In genomic region chr16:73864625-73865024, GRCm38 (mm10) we compare ENCODE assay signal across 18 mouse cellular contexts.
DNase-seq lines count a peak whose midpoint lies in the region; ATAC-seq and TF ChIP-seq lines count a peak whose summit lies in the region.
"Had no signal": no experiment of that assay in that cellular context is flagged by ENCODE, and none has a peak within 500 bp of the region (broad histone marks: within the 10 kb centered on the region; RNA-seq: fewer than 3 reads in every experiment).

No protein-coding gene starts in this region.

- WGBS in heart, embryonic 11.5 days (ENCODE audit: insufficient replicate concordance) = 17% methylated on average over 9 of the region's 9 CpGs
- 35% methylated on average over 9 of the region's 9 CpGs for whole genome bisulfite sequencing in midbrain, embryonic 12.5 days
- 40% methylated on average over 9 of the region's 9 CpGs for WGBS in midbrain, embryonic 11.5 days
- WGBS in forebrain, postnatal 0 days = 14% methylated on average over 9 of the region's 9 CpGs
- 23% methylated on average over 9 of the region's 9 CpGs for WGBS in neural tube, embryonic 13.5 days

- H3K27me3 ChIP-seq in heart, embryonic 11.5 days (ENCODE audit: control insufficient read depth, insufficient read depth, low read length) = no peaks in the 10 kb centered on the region
- no peaks in the 10 kb centered on the region for H3K27me3 ChIP-seq in midbrain, embryonic 12.5 days
- no peaks in the 10 kb centered on the region for H3K27me3 ChIP-seq in midbrain, embryonic 11.5 days (ENCODE audit: control insufficient read depth, insufficient read depth, low read length)
- H3K27me3 ChIP-seq in forebrain, postnatal 0 days (ENCODE audit: insufficient read depth, low read length) = no peaks in the 10 kb centered on the region
- H3K27me3 ChIP-seq in neural tube, embryonic 13.5 days = no peaks in the 10 kb centered on the region
- H3K27me3 ChIP-seq: heart, embryonic 15.5 days; limb, embryonic 15.5 days had no signal

- H3K4me1 ChIP-seq in heart, embryonic 11.5 days (ENCODE audit: control insufficient read depth, insufficient read depth, low read length) = peaks cover 9% of the 10 kb centered on the region; the same call in 1 of the 2 replicates
- peaks cover 17% of the 10 kb centered on the region; the same call in 1 of the 2 replicates for H3K4me1 ChIP-seq in midbrain, embryonic 12.5 days
- H3K4me1 ChIP-seq in midbrain, embryonic 11.5 days (ENCODE audit: control insufficient read depth, insufficient read depth, low read length) = 0 out of 2 replicates have a peak, but pooled peaks cover 3% of the 10 kb centered on the region
- no peaks in the 10 kb centered on the region; the same call in 1 of the 2 replicates for H3K4me1 ChIP-seq in forebrain, postnatal 0 days (ENCODE audit: insufficient read depth)
- H3K4me1 ChIP-seq in neural tube, embryonic 13.5 days (replicated peaks) = peaks cover 25% of the 10 kb centered on the region
- H3K4me1 ChIP-seq: limb, embryonic 15.5 days had no signal

- H3K9ac ChIP-seq in heart, embryonic 11.5 days (ENCODE audit: low read depth, low read length) = no peak overlapping the region
- no peak overlapping the region for H3K9ac ChIP-seq in midbrain, embryonic 12.5 days (replicated peaks)
- H3K9ac ChIP-seq in midbrain, embryonic 11.5 days (ENCODE audit: low read length) = no peak overlapping the region
- no peak overlapping the region for H3K9ac ChIP-seq in forebrain, postnatal 0 days
- no peak overlapping the region for H3K9ac ChIP-seq in neural tube, embryonic 13.5 days
- H3K9ac ChIP-seq: heart, embryonic 15.5 days; limb, embryonic 15.5 days had no signal

- TF ChIP-seq CTCF in forebrain, postnatal 0 days (IDR thresholded peaks at IDR 0.05; ENCODE audit: low read depth) = no peak

- DNase-seq in heart, postnatal 36 days = no peak
- no peak for DNase-seq in midbrain, embryonic 11.5 days (ENCODE audit: low spot score, missing footprints)
- DNase-seq in forebrain, postnatal 0 days = peak; percentile 36
- no peak for DNase-seq in gastrocnemius, postnatal 36 days
- DNase-seq in embryo, embryonic 9.5 days (ENCODE audit: extremely low spot score) = no peak
- DNase-seq: adrenal gland, postnatal 36 days; embryo, embryonic 11 days; lung, adult 18-20 months; thymus, postnatal 36 days had no signal

- no peak for ATAC-seq in heart, embryonic 11.5 days (replicated peaks; ENCODE audit: insufficient number of reproducible peaks, low FRiP score, low TSS enrichment)
- ATAC-seq in midbrain, embryonic 12.5 days (ENCODE audit: low FRiP score, low read depth) = 0 out of 2 replicates have a peak, but pooled peaks have one; percentile 56
- no peak for ATAC-seq in midbrain, embryonic 11.5 days (ENCODE audit: low FRiP score)
- ATAC-seq in forebrain, postnatal 0 days = peak; percentile 36; the same call in 1 of the 2 replicates
- peak; percentile 72; the same call in 1 of the 2 replicates for ATAC-seq in neural tube, embryonic 13.5 days (ENCODE audit: low read depth)
- ATAC-seq: intestine, embryonic 16.5 days had no signal

- peak overlapping the region; percentile 14; the same call in 1 of the 2 replicates for H3K4me2 ChIP-seq in heart, embryonic 11.5 days
- no peak overlapping the region; the same call in 1 of the 2 replicates for H3K4me2 ChIP-seq in midbrain, embryonic 12.5 days (replicated peaks)
- H3K4me2 ChIP-seq in midbrain, embryonic 11.5 days = no peak overlapping the region
- H3K4me2 ChIP-seq in forebrain, postnatal 0 days (ENCODE audit: low read depth) = peak overlapping the region; percentile 15
- H3K4me2 ChIP-seq in neural tube, embryonic 13.5 days = peak overlapping the region; percentile 6
- H3K4me2 ChIP-seq: heart, embryonic 15.5 days; limb, embryonic 15.5 days had no signal

- no peak overlapping the region for H3K4me3 ChIP-seq in heart, embryonic 11.5 days (ENCODE audit: low read depth, low read length)
- no peak overlapping the region for H3K4me3 ChIP-seq in midbrain, embryonic 12.5 days
- H3K4me3 ChIP-seq in midbrain, embryonic 11.5 days (ENCODE audit: low read depth, low read length) = no peak overlapping the region
- no peak overlapping the region for H3K4me3 ChIP-seq in forebrain, postnatal 0 days (ENCODE audit: low read depth, low read length)
- H3K4me3 ChIP-seq in neural tube, embryonic 13.5 days = no peak overlapping the region
- H3K4me3 ChIP-seq: heart, embryonic 15.5 days; left cerebral cortex, adult 2 months; limb, embryonic 15.5 days had no signal

- no peaks in the 10 kb centered on the region for H3K36me3 ChIP-seq in heart, embryonic 11.5 days (ENCODE audit: control insufficient read depth, insufficient read depth, low read length)
- H3K36me3 ChIP-seq in midbrain, embryonic 12.5 days = no peaks in the 10 kb centered on the region
- H3K36me3 ChIP-seq in midbrain, embryonic 11.5 days (ENCODE audit: control insufficient read depth, insufficient read depth, low read length) = no peaks in the 10 kb centered on the region
- H3K36me3 ChIP-seq in forebrain, postnatal 0 days (ENCODE audit: insufficient read depth) = no peaks in the 10 kb centered on the region
- no peaks in the 10 kb centered on the region for H3K36me3 ChIP-seq in neural tube, embryonic 13.5 days
- H3K36me3 ChIP-seq: G1E; heart, embryonic 15.5 days; limb, embryonic 15.5 days had no signal

- intact Hi-C loops in heart, postnatal 36 days (cut with DNase I) = loop anchor here (10.0 kb wide), 1 partner anchor 270 kb away; no protein-coding TSS in a partner anchor
- intact Hi-C loops in gastrocnemius, postnatal 36 days (cut with DNase I) = no loop called here

- H3K9me3 ChIP-seq in heart, embryonic 11.5 days (replicated peaks; ENCODE audit: control insufficient read depth, low read length) = no peaks in the 10 kb centered on the region
- no peaks in the 10 kb centered on the region for H3K9me3 ChIP-seq in midbrain, embryonic 12.5 days
- H3K9me3 ChIP-seq in midbrain, embryonic 11.5 days (ENCODE audit: control insufficient read depth, low read length) = no peaks in the 10 kb centered on the region
- H3K9me3 ChIP-seq in forebrain, postnatal 0 days (ENCODE audit: low read length) = no peaks in the 10 kb centered on the region
- H3K9me3 ChIP-seq in neural tube, embryonic 13.5 days = no peaks in the 10 kb centered on the region
- H3K9me3 ChIP-seq: heart, embryonic 15.5 days; limb, embryonic 15.5 days had no signal

- no peak overlapping the region for H3K27ac ChIP-seq in heart, embryonic 11.5 days (ENCODE audit: low read depth, low read length)
- 0 out of 2 replicates have a peak overlapping the region, but pooled peaks have one; percentile 20 for H3K27ac ChIP-seq in midbrain, embryonic 12.5 days (replicated peaks)
- H3K27ac ChIP-seq in midbrain, embryonic 11.5 days (ENCODE audit: low read depth, low read length) = no peak overlapping the region
- 0 out of 2 replicates have a peak overlapping the region, but pooled peaks have one; percentile 35 for H3K27ac ChIP-seq in forebrain, postnatal 0 days (ENCODE audit: low read depth, low read length)
- H3K27ac ChIP-seq in neural tube, embryonic 13.5 days (replicated peaks) = peak overlapping the region; percentile 68
- H3K27ac ChIP-seq: heart, embryonic 15.5 days; left cerebral cortex, adult 2 months; limb, embryonic 15.5 days; stomach, postnatal 0 days had no signal

Comparison
In these comparisons a context has a peak if more than half of its experiments do, and no peak if none do; other contexts are left out.
1. ATAC-seq: peak in midbrain, embryonic 12.5 days (single experiment), forebrain, postnatal 0 days (single experiment) and neural tube, embryonic 13.5 days (single experiment); none in heart, embryonic 11.5 days (single experiment) and midbrain, embryonic 11.5 days (single experiment).
2. H3K27ac ChIP-seq: peak in midbrain, embryonic 12.5 days (single experiment), forebrain, postnatal 0 days (single experiment) and neural tube, embryonic 13.5 days (single experiment); none in heart, embryonic 11.5 days (single experiment) and midbrain, embryonic 11.5 days (single experiment).
3. H3K4me2 ChIP-seq: peak in heart, embryonic 11.5 days (single experiment), forebrain, postnatal 0 days (single experiment) and neural tube, embryonic 13.5 days (single experiment); none in midbrain, embryonic 12.5 days (single experiment) and midbrain, embryonic 11.5 days (single experiment).